Mouse (Mus musculus) frontal cortex, postnatal 25 days (tissue): Measurements from ENCODE around the gene Prkcq.

Experiments used
- DNase-seq, 2 experiments: peaks; one replicate each; pipeline ENCODE4 v3.0.0; 2022; ENCODE audit warnings: low spot score in 2 of 2

Gene Prkcq

DNA sequence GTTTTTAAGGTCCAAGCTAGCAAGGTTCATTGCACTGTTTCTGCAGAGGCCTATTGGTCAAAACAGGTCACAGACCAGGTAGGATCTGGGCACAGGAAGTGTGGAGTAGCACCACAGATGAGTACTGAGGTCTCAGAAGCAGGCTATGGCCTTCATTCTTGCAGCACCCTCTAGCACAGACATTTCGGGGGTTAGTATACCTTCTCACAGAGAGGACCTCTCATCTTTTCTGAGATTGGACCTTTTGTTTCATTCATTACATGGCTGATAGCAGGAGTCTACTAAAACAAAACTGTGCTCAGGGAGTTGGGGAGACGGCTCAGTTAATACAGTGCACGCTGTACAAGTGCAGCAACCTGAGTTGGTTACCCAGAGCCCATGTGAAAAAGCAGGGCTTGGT, 14.7 kb downstream of the Prkcq start:
- DNase-seq = no peak

DNA sequence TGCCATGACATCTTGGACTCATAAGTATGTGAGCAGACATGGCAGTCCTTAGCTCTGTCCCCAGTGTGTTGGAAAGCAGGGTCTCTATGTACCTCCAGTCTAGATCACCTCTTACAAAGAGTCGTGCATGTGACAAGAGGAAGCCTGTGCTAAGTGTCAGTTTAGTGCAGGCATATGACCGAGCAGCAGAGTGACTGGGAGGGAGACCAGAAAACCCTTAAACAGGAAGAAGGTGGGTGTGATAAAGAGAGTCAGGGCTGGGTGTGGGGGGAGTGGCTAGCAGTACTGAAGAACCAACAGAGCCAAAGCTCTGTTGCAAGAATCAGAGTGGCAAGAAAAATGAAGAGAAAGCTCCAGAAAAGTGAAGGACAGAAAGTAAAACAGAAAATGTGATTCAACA, 15.3 kb downstream of the Prkcq start:
- DNase-seq = no peak

- DNase-seq = no peak
Observed at GRCm38 (mm10) chr2:11188279-11188678, 16.4 kb downstream of the Prkcq start.

GRCm38 (mm10) chr2:11189150-11189767, 17.4 kb downstream of the Prkcq start:
- no peak for DNase-seq

DNA sequence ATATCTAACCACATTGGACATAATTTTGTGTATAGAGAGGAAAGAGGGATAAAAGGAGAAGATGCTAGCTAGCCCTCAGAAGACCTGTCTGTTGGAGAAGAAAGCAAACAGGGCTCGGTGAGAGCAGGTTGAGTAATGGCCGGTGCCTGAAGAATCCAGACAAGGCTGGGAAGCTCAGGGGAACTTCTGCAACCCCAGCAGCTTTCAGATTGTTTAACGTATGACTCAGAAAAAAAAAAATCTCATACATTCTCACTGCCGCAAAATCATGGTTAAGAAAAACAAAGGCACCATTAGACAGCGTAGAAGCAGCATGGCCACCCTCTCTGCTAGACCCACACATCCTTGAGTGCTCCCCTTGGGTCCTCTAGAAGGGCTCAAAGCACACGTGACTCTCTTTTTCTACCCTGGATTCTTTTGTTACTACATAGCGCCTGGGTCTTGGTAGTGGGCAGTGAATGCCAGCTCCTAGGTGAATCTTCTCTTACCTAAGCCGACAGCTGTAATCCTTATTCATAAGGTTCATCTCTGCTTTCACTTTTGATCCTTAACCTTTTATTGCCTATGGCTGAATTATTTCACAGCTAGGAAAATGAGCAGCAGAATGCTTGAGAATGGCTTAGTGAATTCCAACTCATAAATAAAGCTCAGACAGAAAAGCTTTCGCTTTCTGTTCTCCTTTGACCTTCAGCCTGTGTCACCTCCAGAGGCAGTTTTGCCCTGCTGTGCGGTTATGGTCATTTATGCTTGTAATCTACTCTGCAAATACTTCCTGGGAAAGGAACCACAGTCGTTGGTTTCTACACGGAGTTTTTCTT, 20.6 kb downstream of the Prkcq start:
- no peak for DNase-seq

- no peak for DNase-seq
Observed at GRCm38 (mm10) chr2:11193099-11193618, 21.3 kb downstream of the Prkcq start.

DNA sequence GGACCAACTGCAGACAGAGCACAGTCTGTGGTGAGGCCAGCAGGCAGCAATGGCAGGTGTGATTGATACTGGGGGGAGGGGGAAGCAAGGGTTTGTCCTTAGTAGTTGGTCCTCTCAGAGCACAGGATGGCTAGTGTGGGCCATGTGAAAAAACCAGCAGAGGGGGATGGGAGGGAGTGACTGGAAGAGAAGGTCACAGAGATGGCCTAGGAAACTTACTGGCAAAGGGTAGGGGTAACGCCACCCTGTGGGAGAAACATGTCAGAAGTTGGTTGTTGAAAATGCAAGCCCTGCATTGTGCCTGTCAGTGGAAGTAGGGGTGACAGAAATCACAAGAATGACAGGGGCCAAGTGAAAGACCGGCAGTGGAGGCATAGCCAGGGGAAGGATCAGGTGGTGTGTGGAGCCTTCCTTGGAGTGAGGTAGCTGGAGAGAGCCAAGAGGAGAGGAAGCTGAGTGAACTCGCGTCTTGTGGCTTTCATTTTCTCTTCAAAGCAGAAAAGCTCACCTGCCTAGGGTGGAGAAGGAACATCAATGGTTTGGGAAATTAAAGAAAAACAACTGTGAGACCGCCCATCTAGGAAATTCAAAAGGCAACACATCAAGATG, 22.9 kb downstream of the Prkcq start:
- no peak for DNase-seq

GRCm38 (mm10) chr2:11196071-11196470, 24.2 kb downstream of the Prkcq start:
- DNase-seq = no peak

- DNase-seq = no peak
Observed at GRCm38 (mm10) chr2:11196952-11197559, 25.1 kb downstream of the Prkcq start.

DNA sequence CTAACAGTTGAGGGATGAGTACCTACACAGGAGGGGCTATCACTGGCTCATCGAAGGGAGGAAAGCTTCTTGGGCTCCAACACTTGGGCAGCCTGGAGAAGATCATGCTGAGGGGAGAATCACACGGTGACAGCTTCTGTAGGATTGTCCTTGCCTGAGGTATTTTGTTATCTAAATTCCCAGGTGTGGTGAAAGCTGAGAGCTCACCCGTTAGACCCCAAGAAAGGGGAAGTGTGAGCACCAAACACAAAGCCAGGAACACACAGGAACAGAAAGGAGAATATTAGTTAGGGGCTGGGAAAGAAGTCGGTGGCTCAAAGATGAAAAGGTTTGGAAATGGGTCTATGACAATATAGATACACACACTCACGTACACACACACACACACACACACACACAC, 27.7 kb downstream of the Prkcq start:
- DNase-seq = no peak

DNA sequence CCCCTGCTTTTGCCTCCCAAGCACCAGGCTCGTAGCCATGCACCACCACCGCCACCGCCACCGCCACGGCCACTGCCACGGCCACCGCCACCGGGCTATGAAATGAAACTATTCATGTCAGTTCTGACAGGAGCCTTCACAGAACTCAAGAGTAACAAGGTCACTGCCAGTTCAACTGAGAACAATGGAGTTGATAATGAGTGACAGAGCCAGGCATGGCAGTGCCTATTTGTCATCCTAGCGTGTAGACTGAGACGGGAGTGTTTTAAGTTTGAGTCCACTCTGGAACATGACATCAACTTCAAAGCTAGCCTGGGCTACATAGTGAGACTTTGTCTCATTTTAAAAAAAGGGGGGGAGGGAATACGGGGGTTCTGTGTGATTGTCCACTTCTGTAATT, 30.9 kb downstream of the Prkcq start:
- DNase-seq = no peak

GRCm38 (mm10) chr2:11203261-11203660, 31.4 kb downstream of the Prkcq start:
- DNase-seq = no peak

GRCm38 (mm10) chr2:11204232-11204631, 32.3 kb downstream of the Prkcq start:
- no peak for DNase-seq

GRCm38 (mm10) chr2:11204961-11205360, 33.1 kb downstream of the Prkcq start:
- DNase-seq = no peak

- no peak for DNase-seq
Observed at GRCm38 (mm10) chr2:11205720-11206119, 33.8 kb downstream of the Prkcq start.

DNA sequence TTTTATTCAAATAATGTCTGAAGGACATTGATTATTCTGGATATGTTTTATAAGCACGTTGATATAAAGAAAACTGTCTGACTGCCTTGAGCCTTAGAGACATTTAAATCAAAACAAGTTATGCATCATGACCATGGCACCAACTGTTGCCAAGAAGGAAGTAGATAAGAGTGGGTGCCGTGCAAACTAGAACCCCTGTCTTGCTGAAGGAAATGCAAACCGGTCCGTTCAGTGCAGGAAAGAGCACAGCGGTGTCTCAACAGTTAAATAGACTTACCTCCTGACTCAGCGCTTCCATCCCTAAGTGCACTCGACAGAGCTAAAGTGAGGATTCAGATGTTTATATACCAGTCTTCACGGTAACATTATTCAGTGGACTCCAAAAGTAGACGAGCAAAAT, 36.4 kb downstream of the Prkcq start:
- DNase-seq = no peak

- no peak for DNase-seq
Observed at GRCm38 (mm10) chr2:11209335-11209734, 37.4 kb downstream of the Prkcq start.

GRCm38 (mm10) chr2:11210241-11210916, 38.5 kb downstream of the Prkcq start:
- no peak for DNase-seq

DNA sequence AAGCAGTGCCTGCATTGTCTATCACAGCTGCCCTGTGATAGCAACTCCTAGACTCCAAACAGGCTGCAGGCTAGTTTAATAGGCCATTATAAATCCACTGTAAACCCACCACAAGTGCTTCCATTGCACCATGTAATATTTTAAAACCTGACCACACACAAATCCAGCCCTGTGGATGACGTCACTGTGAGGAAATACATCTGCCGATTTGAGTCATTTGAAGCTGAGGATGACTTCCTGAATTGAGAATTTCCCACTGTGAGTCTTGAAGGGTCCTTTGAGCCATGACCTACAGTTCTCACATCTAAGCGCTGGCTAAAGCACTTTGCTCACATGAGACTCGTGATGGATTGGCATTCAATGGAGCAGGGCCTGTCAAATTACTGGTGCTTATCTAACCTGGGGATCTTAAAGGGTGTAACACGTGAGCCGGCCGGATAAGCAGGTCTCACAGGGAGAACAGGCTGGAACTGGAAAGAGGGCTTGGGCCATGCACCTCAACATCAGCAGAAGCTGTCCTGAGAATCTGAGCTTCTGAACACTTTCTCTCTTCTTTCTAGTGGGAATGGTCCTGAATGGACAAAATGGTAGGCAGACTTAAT, 40.2 kb downstream of the Prkcq start:
- no peak for DNase-seq

DNA sequence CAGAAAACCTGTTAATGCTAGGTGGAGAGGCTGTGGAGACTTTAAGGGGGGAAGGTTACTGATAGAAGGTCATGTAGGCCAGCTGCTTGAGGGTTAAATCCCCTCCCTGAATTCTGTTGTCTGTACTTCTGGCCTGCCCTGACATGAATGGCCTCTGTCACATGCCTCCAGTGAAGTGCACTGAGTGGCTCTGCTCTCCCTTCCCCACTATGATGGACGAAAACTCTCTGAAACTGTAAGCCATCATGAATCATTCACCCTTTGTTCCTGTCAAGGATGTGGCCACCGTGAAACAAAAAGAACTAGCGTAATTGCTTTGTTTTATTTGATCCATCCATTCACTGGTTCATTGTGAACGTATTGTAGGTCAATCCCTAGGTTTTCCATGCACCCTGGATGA, 44.5 kb downstream of the Prkcq start:
- DNase-seq = no peak

DNA sequence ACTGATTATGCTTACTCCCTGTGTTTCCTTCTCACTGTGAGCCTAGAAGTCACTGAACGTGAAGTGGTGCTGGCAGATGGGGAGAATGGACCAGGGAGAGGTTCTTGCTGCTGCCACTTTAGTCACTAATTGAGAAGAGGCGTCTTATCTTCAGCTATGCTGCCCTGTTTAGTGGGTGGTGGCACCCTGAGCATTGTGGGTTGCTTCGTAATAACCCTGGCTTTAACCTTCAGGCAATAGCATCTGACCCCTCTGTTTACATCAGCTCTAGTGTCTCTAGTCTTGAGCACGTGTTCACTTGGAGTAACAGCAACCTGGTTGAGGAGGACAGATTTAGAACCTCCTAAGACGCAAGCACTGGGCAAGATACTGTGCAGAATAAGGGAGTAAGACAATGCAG, 44.9 kb downstream of the Prkcq start:
- no peak for DNase-seq
